Mouse (Mus musculus) bone marrow macrophage, adult 2 months (primary cell): ENCODE results near the gene Ttc25.

Experiments
- CTCF ChIP-seq: IDR thresholded peaks from 2 replicates; pipeline ENCODE4 v1.5.1; 2012; ENCODE audit warnings: low read depth, mild to moderate bottlenecking, low read length, moderate library complexity
- POLR2A ChIP-seq: IDR thresholded peaks from 2 replicates; pipeline ENCODE4 v1.6.1; 2012; ENCODE audit warnings: mild to moderate bottlenecking, low read depth, low read length, borderline replicate concordance

DNA sequence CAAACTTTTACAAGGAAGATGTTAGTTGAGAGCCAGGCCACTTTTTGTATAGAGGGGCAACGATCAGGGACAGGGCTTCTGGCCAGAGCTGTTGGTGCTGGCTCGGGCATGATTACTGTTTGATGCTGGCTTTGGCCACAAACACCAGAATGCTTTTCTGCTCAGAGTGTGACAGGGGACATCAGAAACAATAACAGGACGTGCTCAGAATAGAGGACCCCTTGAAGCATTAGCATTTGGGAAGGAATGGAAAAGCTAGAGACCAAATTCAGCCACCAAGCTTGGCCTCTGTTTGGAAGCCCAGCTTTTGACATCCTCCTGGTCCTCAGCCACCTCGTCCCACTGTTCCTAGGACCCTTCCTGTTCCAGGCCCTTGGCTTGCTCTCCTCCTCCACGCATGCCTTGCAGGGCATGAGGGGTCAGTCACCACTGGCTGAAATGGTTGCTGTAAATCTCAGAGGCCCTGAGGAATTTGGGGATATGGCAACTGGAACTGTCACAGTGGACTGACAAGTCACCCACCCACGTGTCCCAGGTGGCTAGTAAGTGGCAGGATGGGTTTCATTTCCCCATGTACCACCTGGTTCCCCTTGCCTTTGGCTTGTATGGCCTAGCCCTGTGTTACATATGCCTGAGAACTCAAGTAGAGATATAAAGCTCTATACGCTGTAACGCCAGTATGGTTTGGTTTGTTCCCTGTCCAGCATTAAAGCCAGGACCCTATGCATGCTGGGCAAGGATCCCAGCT is 32.6 kb downstream of the Ttc25 start:
- TF ChIP-seq POLR2A: no peak
- no peak for TF ChIP-seq CTCF
